Mouse (Mus musculus) heart, adult 2 months (tissue): ENCODE measurements around the gene Plch2.

Experiments
- CTCF ChIP-seq: fragments of 200-600 bp; IDR thresholded peaks from 2 replicates; pipeline ENCODE4 v1.8.1; 2022; ENCODE audit warnings: antibody characterized with exemption, mild to moderate bottlenecking, moderate library complexity
- POLR2A ChIP-seq: fragments of 200-500 bp; IDR thresholded peaks from 2 replicates; pipeline ENCODE4 v1.6.1; 2011; ENCODE audit warnings: mild to moderate bottlenecking, low read depth, low read length, control low read depth; ENCODE audit not compliant: insufficient read depth

DNA sequence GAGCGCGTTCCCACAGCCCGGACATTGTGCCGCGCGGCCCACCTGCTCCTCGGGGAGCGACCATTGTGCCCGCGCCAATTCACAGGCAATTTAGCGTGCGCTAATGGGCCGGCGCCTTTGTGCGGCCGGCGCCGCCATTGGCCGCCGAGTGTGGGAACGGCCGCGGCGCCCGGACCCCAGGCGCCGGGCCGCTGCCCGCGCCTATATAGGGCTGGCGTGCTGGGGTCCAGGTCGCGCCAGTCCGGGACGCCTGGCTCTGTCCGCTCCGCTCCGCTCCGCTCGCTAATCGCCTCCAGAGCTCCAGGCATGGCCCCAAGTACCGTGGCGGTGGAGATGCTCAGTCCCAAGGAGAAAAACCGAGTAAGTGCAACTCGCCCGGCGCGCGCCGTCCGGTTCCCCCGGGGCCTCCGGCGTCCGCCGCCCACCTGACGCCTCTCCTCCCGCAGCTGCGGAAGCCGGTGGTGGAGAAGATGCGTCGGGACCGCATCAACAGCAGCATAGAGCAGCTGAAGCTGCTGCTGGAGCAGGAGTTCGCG lies 95.8 kb downstream of the Plch2 start, which contains the start of gene Hes5:
- TF ChIP-seq POLR2A = no peak
- TF ChIP-seq CTCF = no peak
